Mouse (Mus musculus) hindbrain, embryonic 10.5 days (tissue): ENCODE data around the gene Cdk5. TPM values are rescaled to one million over a fixed set of nuclear protein-coding genes. Genes with fewer than 3 reads are reported as not detected.

Experiments used
- DNase-seq: peaks from one replicate; pipeline ENCODE4 v3.0.0-alpha.2; 2017; ENCODE audit warnings: low spot score
- H3K27ac ChIP-seq: fragments of 300-500 bp; sonication (generic); 2 replicates; pipeline ENCODE4 v1.5.1; 2016; ENCODE audit warnings: mild to moderate bottlenecking, moderate library complexity
- H3K27me3 ChIP-seq: fragments of 300-500 bp; sonication (generic); 2 replicates; pipeline ENCODE4 v1.6.1; 2016; ENCODE audit warnings: mild to moderate bottlenecking; ENCODE audit not compliant: poor library complexity, insufficient read depth, severe bottlenecking
- H3K36me3 ChIP-seq: fragments of 300-500 bp; sonication (generic); 2 replicates; pipeline ENCODE4 v1.6.1; 2016; ENCODE audit warnings: mild to moderate bottlenecking, moderate library complexity
- H3K4me1 ChIP-seq: fragments of 300-500 bp; sonication (generic); replicated peaks from 2 replicates; pipeline ENCODE4 v1.6.1; 2016; ENCODE audit warnings: mild to moderate bottlenecking
- H3K4me3 ChIP-seq: fragments of 300-500 bp; sonication (generic); 2 replicates; pipeline ENCODE4 v1.5.1; 2016; ENCODE audit warnings: mild to moderate bottlenecking, moderate library complexity
- H3K9me3 ChIP-seq: fragments of 300-500 bp; sonication (generic); 2 replicates; pipeline ENCODE4 v1.6.1; 2016; ENCODE audit warnings: mild to moderate bottlenecking, moderate library complexity
- WGBS: fragments of 180-500 bp; shearing (Covaris S2); methylation state at CpG from one replicate; pipeline ENCODE4 v1.1.7; 2016; 5-methylcytosine and 5-hydroxymethylcytosine counted together
- polyA plus RNA-seq: library from polyadenylated mRNA; unstranded; fragments of >200 nt; fragmentation: Nextera tagmentation; extraction: Ambion mirVana; gene quantifications from 2 replicates; pipeline ENCODE4 v1.2.1, GENCODE M21; 2016

Gene Cdk5
- polyA plus RNA-seq, 1 experiment from 2014 or later, result 61.4 TPM

- peaks cover 62% of the 10 kb centered on the region for H3K4me1 ChIP-seq
- peaks cover 30% of the 10 kb centered on the region for H3K36me3 ChIP-seq
- H3K27ac ChIP-seq, result no peak overlapping the region
- WGBS, result 93% methylated on average over 7 of the region's 7 CpGs
- peak overlapping the region; percentile 70 for H3K4me3 ChIP-seq
- no peak for DNase-seq
- H3K9me3 ChIP-seq, result no peaks in the 10 kb centered on the region
- H3K27me3 ChIP-seq, result peaks cover 24% of the 10 kb centered on the region; the same call in 1 of the 2 replicates
These were observed 23.3 kb upstream of the Cdk5 start for GRCm38 (mm10) chr5:24446630-24447029.

GRCm38 (mm10) chr5:24445428-24446080 lies 22.2 kb upstream of the Cdk5 start:
- 58% methylated on average over 20 of the region's 20 CpGs for WGBS
- H3K4me3 ChIP-seq, result peak overlapping the region; percentile 96

GRCm38 (mm10) chr5:24444746-24445427 lies 21.6 kb upstream of the Cdk5 start, which contains the start of gene Fastk:
Gene Fastk (minus strand): TSS chr5:24445287.
- no peaks in the 10 kb centered on the region for H3K9me3 ChIP-seq
- H3K4me3 ChIP-seq, result peak within 1 kb of the TSS; percentile 96
- H3K27me3 ChIP-seq, result peaks cover 14% of the 10 kb centered on the region; the same call in 1 of the 2 replicates
- DNase-seq, result peak; percentile 92
- under 1% methylated on average over 60 of the region's 60 CpGs for WGBS
- H3K27ac ChIP-seq, result peak within 1 kb of the TSS; percentile 98
- peaks cover 47% of the 10 kb centered on the region for H3K36me3 ChIP-seq
- H3K4me1 ChIP-seq, result peaks cover 52% of the 10 kb centered on the region

More at GRCm38 (mm10) chr5:24445428-24446080, 22.2 kb upstream of the Cdk5 start:
- H3K27ac ChIP-seq, result peak overlapping the region; percentile 98
- DNase-seq, result no peak
- peaks cover 40% of the 10 kb centered on the region for H3K36me3 ChIP-seq
- H3K27me3 ChIP-seq, result peaks cover 20% of the 10 kb centered on the region; the same call in 1 of the 2 replicates
- H3K9me3 ChIP-seq, result no peaks in the 10 kb centered on the region
- H3K4me1 ChIP-seq, result peaks cover 52% of the 10 kb centered on the region

- Histone ChIP-seq H3K27me3 (peaks cover 5% of the 10 kb centered on the region; the same call in 1 of the 2 replicates), H3K4me1 (peaks cover 52% of the 10 kb centered on the region), H3K9me3 (no peaks in the 10 kb centered on the region), H3K36me3 (peaks cover 57% of the 10 kb centered on the region), H3K4me3 (peak overlapping the region; percentile 96), H3K27ac (peak overlapping the region; percentile 98)
- DNase-seq, result no peak
- WGBS, result 88% methylated on average over 12 of the region's 12 CpGs
These were observed 20.6 kb upstream of the Cdk5 start for GRCm38 (mm10) chr5:24443927-24444326.

GRCm38 (mm10) chr5:24443204-24443603 lies 19.9 kb upstream of the Cdk5 start:
- DNase-seq, result no peak
- Histone ChIP-seq H3K4me1 (peaks cover 52% of the 10 kb centered on the region), H3K4me3 (0 out of 2 replicates have a peak overlapping the region, but pooled peaks have one; percentile 96), H3K36me3 (peaks cover 64% of the 10 kb centered on the region), H3K27ac (no peak overlapping the region), H3K9me3 (no peaks in the 10 kb centered on the region), H3K27me3 (no peaks in the 10 kb centered on the region)
- WGBS, result 91% methylated on average over 7 of the region's 7 CpGs

GRCm38 (mm10) chr5:24442029-24442428 lies 18.7 kb upstream of the Cdk5 start:
- Histone ChIP-seq H3K9me3 (no peaks in the 10 kb centered on the region), H3K4me1 (peaks cover 40% of the 10 kb centered on the region), H3K27me3 (no peaks in the 10 kb centered on the region), H3K4me3 (no peak overlapping the region), H3K27ac (no peak overlapping the region), H3K36me3 (peaks cover 70% of the 10 kb centered on the region)
- DNase-seq, result no peak
- 91% methylated on average over 9 of the region's 9 CpGs for WGBS

- H3K4me1 ChIP-seq, result peaks cover 32% of the 10 kb centered on the region
- no peak overlapping the region for H3K4me3 ChIP-seq
- H3K36me3 ChIP-seq, result peaks cover 78% of the 10 kb centered on the region
- H3K9me3 ChIP-seq, result no peaks in the 10 kb centered on the region
- H3K27ac ChIP-seq, result no peak overlapping the region
- no peak for DNase-seq
- 90% methylated on average over 8 of the region's 8 CpGs for WGBS
- no peaks in the 10 kb centered on the region for H3K27me3 ChIP-seq
These were observed 17.9 kb upstream of the Cdk5 start for GRCm38 (mm10) chr5:24441187-24441586.

GRCm38 (mm10) chr5:24433993-24434392 lies 10.7 kb upstream of the Cdk5 start:
- DNase-seq, result no peak
- Histone ChIP-seq H3K9me3 (no peaks in the 10 kb centered on the region), H3K27me3 (no peaks in the 10 kb centered on the region), H3K36me3 (peaks cover 93% of the 10 kb centered on the region), H3K4me3 (no peak overlapping the region), H3K27ac (no peak overlapping the region), H3K4me1 (peaks cover under 1% of the 10 kb centered on the region; the same call in 1 of the 2 replicates)
- WGBS, result 91% methylated on average over 8 of the region's 8 CpGs

- peaks cover 45% of the 10 kb centered on the region for H3K36me3 ChIP-seq
- H3K4me3 ChIP-seq, result peak overlapping the region; percentile 79
- H3K9me3 ChIP-seq, result no peaks in the 10 kb centered on the region
- peak overlapping the region; percentile 66 for H3K27ac ChIP-seq
- peaks cover 52% of the 10 kb centered on the region for H3K4me1 ChIP-seq
- peaks cover 23% of the 10 kb centered on the region for H3K27me3 ChIP-seq
- WGBS, result 12% methylated on average over 9 of the region's 9 CpGs
- DNase-seq, result no peak
These were observed 5.3 kb upstream of the Cdk5 start for GRCm38 (mm10) chr5:24428596-24428995.

- Histone ChIP-seq H3K9me3 (no peaks in the 10 kb centered on the region), H3K36me3 (peaks cover 39% of the 10 kb centered on the region), H3K27me3 (peaks cover 23% of the 10 kb centered on the region), H3K27ac (peak overlapping the region; percentile 66; the same call in 1 of the 2 replicates), H3K4me1 (peaks cover 58% of the 10 kb centered on the region), H3K4me3 (peak overlapping the region; percentile 79)
- WGBS, result 1% methylated on average over 15 of the region's 15 CpGs
- peak; percentile 55 for DNase-seq
These were observed 4.7 kb upstream of the Cdk5 start for GRCm38 (mm10) chr5:24427981-24428402.

GRCm38 (mm10) chr5:24427285-24427633 lies 3.9 kb upstream of the Cdk5 start:
- Histone ChIP-seq H3K27me3 (peaks cover 23% of the 10 kb centered on the region), H3K4me1 (peaks cover 65% of the 10 kb centered on the region), H3K4me3 (peak overlapping the region; percentile 79), H3K27ac (peak overlapping the region; percentile 92; the same call in 1 of the 2 replicates), H3K9me3 (no peaks in the 10 kb centered on the region), H3K36me3 (peaks cover 31% of the 10 kb centered on the region)
- WGBS, result 9% methylated on average over 12 of the region's 12 CpGs
- no peak for DNase-seq

GRCm38 (mm10) chr5:24426556-24427284 lies 3.4 kb upstream of the Cdk5 start:
- Histone ChIP-seq H3K4me1 (peaks cover 68% of the 10 kb centered on the region), H3K4me3 (peak overlapping the region; percentile 79), H3K9me3 (no peaks in the 10 kb centered on the region), H3K27ac (peak overlapping the region; percentile 92; the same call in 1 of the 2 replicates), H3K27me3 (peaks cover 23% of the 10 kb centered on the region), H3K36me3 (peaks cover 26% of the 10 kb centered on the region)
- 9% methylated on average over 9 of the region's 9 CpGs for WGBS
- DNase-seq, result no peak
